7 mouse cellular contexts compared by ENCODE assay signal in the genomic region with DNA sequence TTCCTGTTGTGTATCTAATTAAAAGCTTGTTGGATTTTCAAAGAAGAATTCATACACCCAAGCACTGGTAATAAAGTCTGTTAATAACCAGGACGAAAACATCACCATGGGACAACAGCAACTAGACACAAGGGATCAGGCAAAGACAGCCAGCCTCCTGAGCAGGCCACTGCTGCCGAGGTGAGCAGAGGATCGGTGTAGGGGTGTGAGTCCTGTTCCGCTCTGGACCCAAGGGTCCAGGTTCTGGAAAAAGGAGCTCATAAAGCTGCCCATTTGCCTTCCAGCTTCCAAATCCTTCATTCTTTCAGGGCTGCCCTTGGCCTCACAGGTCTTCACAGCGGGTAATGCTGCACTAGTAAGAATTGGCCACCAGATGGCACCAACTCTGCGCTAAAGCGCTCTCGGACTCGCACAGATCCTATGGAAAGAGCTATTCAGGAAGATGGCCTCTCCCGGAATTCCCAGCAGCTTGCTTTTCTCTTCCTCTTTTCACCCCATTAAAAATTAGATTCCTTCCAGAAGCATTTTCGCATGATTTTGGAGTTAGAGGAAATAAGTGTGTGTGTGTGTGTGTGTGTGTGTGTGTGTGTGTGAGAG.
DNase-seq lines count a peak whose midpoint lies in the region; ATAC-seq lines count a peak whose summit lies in the region.

No protein-coding gene starts in this region.

- no peaks in the 10 kb centered on the region for H3K9me3 ChIP-seq in intestine, embryonic 15.5 days
- peaks cover 2% of the 10 kb centered on the region; the same call in 1 of the 2 replicates for H3K9me3 ChIP-seq in midbrain, embryonic 11.5 days (ENCODE audit: control insufficient read depth, low read length)

- peak; percentile 94 for ATAC-seq in intestine, embryonic 15.5 days
- ATAC-seq in midbrain, embryonic 11.5 days (ENCODE audit: low FRiP score) = peak; percentile 88

- H3K4me2 ChIP-seq in intestine, embryonic 15.5 days (replicated peaks) = peak overlapping the region; percentile 17; the same call in 1 of the 2 replicates
- peak overlapping the region; percentile 28 for H3K4me2 ChIP-seq in midbrain, embryonic 11.5 days

- no peak overlapping the region for H3K27ac ChIP-seq in intestine, embryonic 15.5 days
- no peak overlapping the region for H3K27ac ChIP-seq in midbrain, embryonic 11.5 days (ENCODE audit: low read depth, low read length)

- H3K4me3 ChIP-seq in intestine, embryonic 15.5 days (replicated peaks) = no peak overlapping the region
- no peak overlapping the region for H3K4me3 ChIP-seq in midbrain, embryonic 11.5 days (ENCODE audit: low read depth, low read length)

- intact Hi-C loops in gastrocnemius, postnatal 36 days (cut with DNase I) = loop anchor here (1.0 to 10.0 kb wide), 2 partner anchors 285 to 431 kb away; no protein-coding TSS in a partner anchor
- intact Hi-C loops in left cerebral cortex, postnatal 10 days (cut with DNase I) = loop anchor here (1.0 to 5.0 kb wide), 3 partner anchors 158 to 431 kb away; no protein-coding TSS in a partner anchor

- no peaks in the 10 kb centered on the region for H3K4me1 ChIP-seq in intestine, embryonic 15.5 days (replicated peaks)
- H3K4me1 ChIP-seq in midbrain, embryonic 11.5 days (ENCODE audit: control insufficient read depth, insufficient read depth, low read length) = no peaks in the 10 kb centered on the region

- H3K27me3 ChIP-seq in intestine, embryonic 15.5 days (replicated peaks) = no peaks in the 10 kb centered on the region
- H3K27me3 ChIP-seq in midbrain, embryonic 11.5 days (ENCODE audit: control insufficient read depth, insufficient read depth, low read length) = no peaks in the 10 kb centered on the region
- H3K27me3 ChIP-seq in splenic B cell, adult 2 months (ENCODE audit: control insufficient read depth, insufficient read depth, low read length, poor library complexity, severe bottlenecking) = no peaks in the 10 kb centered on the region

- 15% methylated on average over 11 of the region's 11 CpGs for WGBS in intestine, embryonic 15.5 days
- 18% methylated on average over 11 of the region's 11 CpGs for WGBS in midbrain, embryonic 11.5 days

- DNase-seq in adrenal gland, postnatal 25 days = peak; percentile 67
- DNase-seq in embryo, embryonic 11.5 days (ENCODE audit: low read depth, low spot score) = peak; percentile 73
- DNase-seq in gastrocnemius, postnatal 36 days = peak; percentile 50 to 60
- peak; percentile 82 to 83 for DNase-seq in left cerebral cortex, postnatal 10 days (ENCODE audit: extremely low spot score in 1 of 2, low spot score in 2 of 2)
- peak; percentile 98 for DNase-seq in midbrain, embryonic 11.5 days (ENCODE audit: low spot score, missing footprints)
- peak; percentile 7 for DNase-seq in splenic B cell, adult 2 months (ENCODE audit: low read depth, low spot score)

- no peak overlapping the region for H3K9ac ChIP-seq in intestine, embryonic 15.5 days
- H3K9ac ChIP-seq in midbrain, embryonic 11.5 days (ENCODE audit: low read length) = no peak overlapping the region

- no peaks in the 10 kb centered on the region for H3K36me3 ChIP-seq in intestine, embryonic 15.5 days
- no peaks in the 10 kb centered on the region for H3K36me3 ChIP-seq in midbrain, embryonic 11.5 days (ENCODE audit: control insufficient read depth, insufficient read depth, low read length)
- no peaks in the 10 kb centered on the region for H3K36me3 ChIP-seq in splenic B cell, adult 2 months (ENCODE audit: control insufficient read depth, insufficient read depth, low read length, poor library complexity, severe bottlenecking)

Comparison
In these comparisons a context has a peak if more than half of its experiments do, and no peak if none do; other contexts are left out.
1. DNase-seq: peak in every context shown above with its lines; median percentile 98 in midbrain, embryonic 11.5 days; 82 in left cerebral cortex, postnatal 10 days; 73 in embryo, embryonic 11.5 days; 67 in adrenal gland, postnatal 25 days; 55 in gastrocnemius, postnatal 36 days; 7 in splenic B cell, adult 2 months.